Mouse (Mus musculus): ENCODE measurements around the gene Ptp4a2. TPM values are rescaled to one million over a fixed set of nuclear protein-coding genes. Genes with fewer than 3 reads are reported as not detected.

Ptp4a2 gene
- total and polyA plus RNA-seq, 3 experiments: 37.5 to 712 (median 464) TPM

DNA sequence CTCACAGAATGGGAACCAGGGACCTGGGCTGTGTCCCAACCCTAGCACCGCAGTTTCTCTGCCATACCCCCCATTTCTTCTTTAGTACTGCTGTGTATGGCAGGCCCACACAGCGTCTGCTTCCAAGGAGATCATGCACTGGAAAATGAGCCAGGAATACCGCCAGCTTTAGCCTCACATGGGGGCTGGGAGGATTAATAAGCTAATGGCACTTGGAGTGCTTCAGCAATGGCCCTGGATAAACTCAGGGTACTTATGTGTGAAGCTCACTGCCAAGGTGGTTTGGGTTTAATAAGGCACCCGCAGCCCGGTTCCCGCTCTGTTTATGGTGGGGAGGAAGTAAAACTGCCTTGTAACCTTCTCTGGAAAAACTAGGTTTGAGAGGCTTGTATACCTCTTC is 6.6 kb downstream of the Ptp4a2 start:
- no peak for DNase-seq (ENCODE audit: low spot score)
- no peak for ATAC-seq (ENCODE audit: extremely low read depth, insufficient number of reproducible peaks, low FRiP score, poor library complexity, severe bottlenecking)
- no peak overlapping the region for H3K4me3 ChIP-seq (ENCODE audit: low read depth, low read length)
- TF ChIP-seq GATA1 (IDR thresholded peaks at IDR 0.05; ENCODE audit: borderline replicate concordance, low read length): no peak
- TF ChIP-seq CTCF (IDR thresholded peaks at IDR 0.05; ENCODE audit: low read depth, low read length): no peak
- TF ChIP-seq GATA2 (IDR thresholded peaks at IDR 0.05; ENCODE audit: borderline replicate concordance, low read depth, low read length): no peak
- H3K9me3 ChIP-seq (replicated peaks): no peaks in the 10 kb centered on the region
- peaks cover 14% of the 10 kb centered on the region for H3K36me3 ChIP-seq (replicated peaks)
- no peaks in the 10 kb centered on the region for H3K27me3 ChIP-seq (ENCODE audit: insufficient read depth, low read length)
- H3K4me1 ChIP-seq (ENCODE audit: insufficient read depth, low read depth, low read length): peaks cover 32% of the 10 kb centered on the region

DNA sequence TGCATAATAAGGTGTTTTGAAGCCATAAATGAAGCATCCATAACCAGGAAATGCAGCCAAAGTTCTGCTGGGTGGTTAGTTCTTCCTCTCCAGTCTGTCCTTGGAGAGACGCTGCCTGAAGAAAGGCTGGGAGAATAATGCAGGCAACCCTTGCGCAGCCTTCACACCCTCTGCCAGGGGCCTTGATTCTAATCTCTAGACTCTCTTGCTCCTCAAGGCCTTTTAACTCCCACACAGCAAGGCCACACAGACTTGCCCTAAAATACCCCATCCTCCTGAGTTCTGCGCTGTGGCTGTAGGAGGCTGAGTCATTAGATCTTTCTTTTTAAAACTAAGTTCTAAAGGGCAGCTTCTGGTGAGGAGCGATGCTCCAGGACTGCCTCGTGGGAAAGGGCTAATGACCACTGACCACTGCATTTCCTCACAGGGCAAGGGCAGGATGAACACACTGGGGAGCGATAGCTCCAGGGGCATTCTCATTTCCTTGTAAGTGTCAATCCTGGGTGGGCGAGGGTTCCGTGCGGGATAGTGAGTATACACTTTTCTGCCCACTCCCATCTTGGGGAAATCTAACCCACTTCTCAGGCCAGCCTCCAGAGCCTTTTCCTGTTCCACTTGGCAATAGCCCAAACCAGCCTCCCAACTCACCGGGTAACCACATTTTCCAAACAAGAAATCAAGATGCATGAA is 7.6 kb downstream of the Ptp4a2 start:
- no peak for ATAC-seq (ENCODE audit: extremely low read depth, insufficient number of reproducible peaks, low FRiP score, poor library complexity, severe bottlenecking)
- Histone ChIP-seq H3K36me3 (replicated peaks) (peaks cover 18% of the 10 kb centered on the region), H3K4me1 (ENCODE audit: insufficient read depth, low read depth, low read length) (peaks cover 42% of the 10 kb centered on the region), H3K9me3 (replicated peaks) (no peaks in the 10 kb centered on the region), H3K4me3 (ENCODE audit: low read depth, low read length) (no peak overlapping the region; the same call in 1 of the 2 replicates), H3K27me3 (ENCODE audit: insufficient read depth, low read length) (no peaks in the 10 kb centered on the region)
- no peak for TF ChIP-seq TAL1 (conservative IDR thresholded peaks at IDR 0.05; ENCODE audit: low read depth, low read length)
- no peak for TF ChIP-seq GATA1 (IDR thresholded peaks at IDR 0.05; ENCODE audit: borderline replicate concordance, low read length)
- no peak for TF ChIP-seq GATA2 (IDR thresholded peaks at IDR 0.05; ENCODE audit: borderline replicate concordance, low read depth, low read length)
- TF ChIP-seq CTCF (IDR thresholded peaks at IDR 0.05; ENCODE audit: low read depth, low read length): no peak
- DNase-seq (ENCODE audit: low spot score): no peak

DNA sequence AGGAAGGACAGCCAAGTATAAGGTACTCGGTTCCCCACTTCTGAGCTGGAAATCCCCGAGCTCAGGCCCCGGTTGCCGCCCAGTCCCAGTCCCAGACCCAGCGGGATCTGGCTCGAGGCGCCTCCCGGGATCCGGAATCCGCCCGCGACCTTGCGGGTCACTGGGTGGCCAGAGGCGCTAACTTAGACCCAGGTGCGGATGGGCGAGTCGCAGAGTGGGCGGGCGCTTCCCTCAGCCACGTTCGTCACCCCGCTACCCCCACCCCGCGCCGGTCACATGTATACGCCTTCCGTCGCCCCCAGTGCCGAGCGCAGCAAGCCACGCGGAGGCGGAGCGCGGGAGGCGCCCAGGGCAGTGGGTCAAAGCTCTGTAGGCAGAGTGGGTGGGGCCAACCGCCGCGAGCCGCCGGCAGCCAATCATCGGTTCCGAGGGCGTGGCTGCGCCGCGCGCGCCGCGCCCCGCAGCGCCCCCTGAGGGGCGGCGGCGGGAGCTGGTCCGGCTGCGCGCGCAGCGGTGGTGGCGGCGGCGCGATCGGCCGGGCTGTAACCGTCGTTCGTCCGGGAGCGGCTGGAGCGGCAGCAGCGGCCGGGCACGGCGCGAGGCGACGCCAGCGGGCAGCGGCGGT is 8.8 kb downstream of the Ptp4a2 start:
- TF ChIP-seq POLR2AphosphoS5 (IDR thresholded peaks at IDR 0.05; ENCODE audit: insufficient replicate concordance, low read depth, low read length) (no peak), GATA2 (IDR thresholded peaks at IDR 0.05; ENCODE audit: borderline replicate concordance, low read depth, low read length) (no peak), CTCF (IDR thresholded peaks at IDR 0.05; ENCODE audit: low read depth, low read length) (no peak), GATA1 (IDR thresholded peaks at IDR 0.05; ENCODE audit: borderline replicate concordance, low read length) (no peak), TAL1 (conservative IDR thresholded peaks at IDR 0.05; ENCODE audit: low read depth, low read length) (no peak)
- H3K9me3 ChIP-seq (replicated peaks): no peaks in the 10 kb centered on the region
- H3K4me3 ChIP-seq (ENCODE audit: low read depth, low read length): peak overlapping the region; percentile 100
- H3K27me3 ChIP-seq (ENCODE audit: insufficient read depth, low read length): no peaks in the 10 kb centered on the region
- ATAC-seq (ENCODE audit: extremely low read depth, insufficient number of reproducible peaks, low FRiP score, poor library complexity, severe bottlenecking) (peak; percentile 90), DNase-seq (ENCODE audit: low spot score) (peak; percentile 89)
- H3K36me3 ChIP-seq (replicated peaks): peaks cover 27% of the 10 kb centered on the region
- H3K4me1 ChIP-seq (ENCODE audit: insufficient read depth, low read depth, low read length): peaks cover 51% of the 10 kb centered on the region

DNA sequence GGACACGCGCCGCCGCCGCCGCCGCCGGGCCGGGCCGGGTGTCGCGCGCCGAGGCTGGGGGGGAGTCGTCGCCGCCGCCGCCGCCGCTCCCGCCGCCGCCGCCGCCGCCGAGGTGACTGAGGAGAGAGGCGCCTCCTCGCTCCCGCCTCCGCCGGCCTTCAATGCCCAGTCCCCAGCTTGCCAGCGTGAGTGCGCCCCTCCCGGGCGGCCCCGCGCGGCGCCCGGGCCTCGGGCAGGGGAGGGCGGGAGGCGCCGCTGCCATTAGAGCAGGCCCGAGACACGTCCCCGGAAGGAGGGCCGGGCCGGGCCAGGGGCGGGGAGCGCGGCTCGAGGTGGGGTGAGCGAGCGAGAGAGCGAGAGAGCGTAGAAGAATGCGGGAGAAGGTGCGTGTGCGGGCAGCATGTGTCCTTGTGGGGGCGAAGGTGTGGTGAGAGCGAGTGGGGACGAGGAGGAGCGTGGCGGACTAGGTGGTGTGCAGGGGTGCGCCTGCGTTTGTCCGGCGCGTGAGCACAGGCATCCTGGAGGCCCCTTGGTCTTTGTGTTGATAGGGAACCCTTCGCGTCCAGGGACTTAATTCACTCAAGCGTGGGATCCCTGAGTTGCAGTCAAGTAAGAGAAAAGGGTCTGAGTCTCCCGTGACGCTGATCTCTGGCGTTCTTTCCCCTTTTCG is 9.5 kb downstream of the Ptp4a2 start:
- peaks cover 30% of the 10 kb centered on the region for H3K36me3 ChIP-seq (replicated peaks)
- peak overlapping the region; percentile 100 for H3K4me3 ChIP-seq (ENCODE audit: low read depth, low read length)
- H3K27me3 ChIP-seq (ENCODE audit: insufficient read depth, low read length): no peaks in the 10 kb centered on the region
- DNase-seq (ENCODE audit: low spot score): peak; percentile 58
- H3K9me3 ChIP-seq (replicated peaks): no peaks in the 10 kb centered on the region
- H3K4me1 ChIP-seq (ENCODE audit: insufficient read depth, low read depth, low read length): peaks cover 54% of the 10 kb centered on the region
- 0 out of 2 replicates have a peak, but pooled peaks have one; percentile 18 for ATAC-seq (ENCODE audit: extremely low read depth, insufficient number of reproducible peaks, low FRiP score, poor library complexity, severe bottlenecking)
- TF ChIP-seq GATA2 (IDR thresholded peaks at IDR 0.05; ENCODE audit: borderline replicate concordance, low read depth, low read length) (no peak), CTCF (IDR thresholded peaks at IDR 0.05; ENCODE audit: low read depth, low read length) (no peak), POLR2AphosphoS5 (IDR thresholded peaks at IDR 0.05; ENCODE audit: insufficient replicate concordance, low read depth, low read length) (no peak), TAL1 (conservative IDR thresholded peaks at IDR 0.05; ENCODE audit: low read depth, low read length) (no peak), GATA1 (IDR thresholded peaks at IDR 0.05; ENCODE audit: borderline replicate concordance, low read length) (no peak)

DNA sequence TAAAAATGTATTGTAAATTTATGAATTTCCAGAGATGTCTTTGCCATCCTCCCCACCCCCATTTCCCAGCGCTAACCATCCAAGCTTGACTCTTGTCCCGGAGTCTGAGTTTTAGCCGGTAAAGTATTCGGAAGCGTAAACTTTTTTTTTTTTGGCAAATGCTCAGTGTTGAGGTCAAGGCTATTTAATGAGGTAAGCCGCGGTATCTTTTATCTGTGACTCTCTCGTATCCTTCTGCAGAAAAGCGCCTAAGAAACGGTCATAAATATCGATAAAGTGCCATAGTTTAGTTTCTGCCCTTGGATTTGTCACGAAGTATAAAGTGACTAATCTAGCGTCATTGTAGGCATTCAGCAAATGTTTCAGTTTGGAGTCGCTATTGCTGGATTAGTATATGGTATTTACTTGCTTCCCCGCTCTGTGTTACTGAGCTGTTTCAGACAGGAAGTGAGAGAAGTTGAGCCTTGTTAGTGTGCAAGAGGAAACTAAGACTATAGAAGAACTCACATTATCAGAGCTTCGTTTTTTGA is 10.1 kb downstream of the Ptp4a2 start:
- no peaks in the 10 kb centered on the region for H3K27me3 ChIP-seq (ENCODE audit: insufficient read depth, low read length)
- peaks cover 58% of the 10 kb centered on the region for H3K4me1 ChIP-seq (ENCODE audit: insufficient read depth, low read depth, low read length)
- DNase-seq (ENCODE audit: low spot score): no peak
- no peak for TF ChIP-seq CTCF (IDR thresholded peaks at IDR 0.05; ENCODE audit: low read depth, low read length)
- TF ChIP-seq GATA1 (IDR thresholded peaks at IDR 0.05; ENCODE audit: borderline replicate concordance, low read length): no peak
- TF ChIP-seq GATA2 (IDR thresholded peaks at IDR 0.05; ENCODE audit: borderline replicate concordance, low read depth, low read length): no peak
- TF ChIP-seq TAL1 (conservative IDR thresholded peaks at IDR 0.05; ENCODE audit: low read depth, low read length): no peak
- TF ChIP-seq POLR2AphosphoS5 (IDR thresholded peaks at IDR 0.05; ENCODE audit: insufficient replicate concordance, low read depth, low read length): no peak
- H3K36me3 ChIP-seq (replicated peaks): peaks cover 29% of the 10 kb centered on the region
- H3K9me3 ChIP-seq (replicated peaks): no peaks in the 10 kb centered on the region
- peak overlapping the region; percentile 100 for H3K4me3 ChIP-seq (ENCODE audit: low read depth, low read length)
- no peak for ATAC-seq (ENCODE audit: extremely low read depth, insufficient number of reproducible peaks, low FRiP score, poor library complexity, severe bottlenecking)

DNA sequence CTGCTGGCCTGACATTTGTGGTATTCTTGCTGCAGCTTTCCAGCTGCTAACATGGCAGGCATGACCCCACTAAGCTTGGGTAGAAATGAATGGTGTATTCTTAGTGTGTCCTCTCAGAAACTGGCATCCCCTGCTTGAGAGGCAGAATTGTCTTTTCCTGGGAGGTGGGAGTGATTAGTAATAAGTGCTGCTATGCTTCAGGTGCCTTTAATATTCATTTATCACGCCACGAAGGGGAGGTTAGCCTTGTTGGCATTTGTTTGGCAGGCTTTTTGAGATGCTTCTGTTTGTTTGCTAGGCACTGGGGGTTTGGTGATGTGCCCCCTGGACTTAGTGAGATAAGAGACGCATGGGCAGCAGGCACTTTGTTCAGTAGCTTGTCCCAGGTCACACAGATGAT is 11.3 kb downstream of the Ptp4a2 start:
- TF ChIP-seq GATA1 (IDR thresholded peaks at IDR 0.05; ENCODE audit: borderline replicate concordance, low read length) (no peak), TAL1 (conservative IDR thresholded peaks at IDR 0.05; ENCODE audit: low read depth, low read length) (no peak), CTCF (IDR thresholded peaks at IDR 0.05; ENCODE audit: low read depth, low read length) (no peak), GATA2 (IDR thresholded peaks at IDR 0.05; ENCODE audit: borderline replicate concordance, low read depth, low read length) (no peak), POLR2AphosphoS5 (IDR thresholded peaks at IDR 0.05; ENCODE audit: insufficient replicate concordance, low read depth, low read length) (no peak)
- H3K36me3 ChIP-seq (replicated peaks): peaks cover 35% of the 10 kb centered on the region
- peak overlapping the region; percentile 100; the same call in 1 of the 2 replicates for H3K4me3 ChIP-seq (ENCODE audit: low read depth, low read length)
- no peak for DNase-seq (ENCODE audit: low spot score)
- no peaks in the 10 kb centered on the region for H3K27me3 ChIP-seq (ENCODE audit: insufficient read depth, low read length)
- H3K4me1 ChIP-seq (ENCODE audit: insufficient read depth, low read depth, low read length): peaks cover 63% of the 10 kb centered on the region
- no peak for ATAC-seq (ENCODE audit: extremely low read depth, insufficient number of reproducible peaks, low FRiP score, poor library complexity, severe bottlenecking)
- H3K9me3 ChIP-seq (replicated peaks): no peaks in the 10 kb centered on the region
